Mouse (Mus musculus): ENCODE results near the gene Armc12.

Gene Armc12

GRCm38 (mm10) chr17:28513337-28513736 is 17.3 kb upstream of the Armc12 start:
- DNase-seq (ENCODE audit: extremely low read depth, low read depth) = no peak

DNA sequence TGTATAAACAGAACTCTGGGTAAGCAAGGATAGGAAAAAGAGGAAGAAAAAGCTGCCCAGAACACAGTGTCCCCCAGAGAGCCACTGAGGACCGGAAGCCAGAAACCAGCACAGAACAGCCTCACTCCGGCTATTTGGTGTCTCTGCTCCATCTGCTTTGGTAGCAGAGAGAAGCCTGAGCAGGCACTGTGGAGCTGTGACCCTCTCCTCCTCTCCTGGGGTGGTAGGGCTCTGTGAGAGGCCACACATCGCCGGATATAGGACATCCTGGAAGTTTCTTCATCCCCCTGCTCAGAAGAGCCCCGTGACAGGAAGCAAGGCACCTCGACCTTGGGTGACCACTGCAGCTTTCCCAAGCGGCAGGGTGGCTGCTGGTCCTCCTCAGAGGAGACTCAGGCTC is 16.8 kb upstream of the Armc12 start:
- no peak for DNase-seq (ENCODE audit: extremely low read depth, low read depth)

GRCm38 (mm10) chr17:28514555-28514954 is 16.1 kb upstream of the Armc12 start:
- DNase-seq (ENCODE audit: extremely low read depth, low read depth) = no peak

- no peak for DNase-seq (ENCODE audit: extremely low read depth, low read depth)
Observed at GRCm38 (mm10) chr17:28515431-28516341, 14.9 kb upstream of the Armc12 start.

GRCm38 (mm10) chr17:28516881-28517280 is 13.7 kb upstream of the Armc12 start:
- DNase-seq (ENCODE audit: extremely low read depth, low read depth) = no peak

- DNase-seq (ENCODE audit: extremely low read depth, low read depth) = no peak
Observed at GRCm38 (mm10) chr17:28517441-28517955, 13.1 kb upstream of the Armc12 start, which contains the start of gene Fkbp5. Gene Fkbp5, minus strand, starts transcription at chr17:28517527.

DNA sequence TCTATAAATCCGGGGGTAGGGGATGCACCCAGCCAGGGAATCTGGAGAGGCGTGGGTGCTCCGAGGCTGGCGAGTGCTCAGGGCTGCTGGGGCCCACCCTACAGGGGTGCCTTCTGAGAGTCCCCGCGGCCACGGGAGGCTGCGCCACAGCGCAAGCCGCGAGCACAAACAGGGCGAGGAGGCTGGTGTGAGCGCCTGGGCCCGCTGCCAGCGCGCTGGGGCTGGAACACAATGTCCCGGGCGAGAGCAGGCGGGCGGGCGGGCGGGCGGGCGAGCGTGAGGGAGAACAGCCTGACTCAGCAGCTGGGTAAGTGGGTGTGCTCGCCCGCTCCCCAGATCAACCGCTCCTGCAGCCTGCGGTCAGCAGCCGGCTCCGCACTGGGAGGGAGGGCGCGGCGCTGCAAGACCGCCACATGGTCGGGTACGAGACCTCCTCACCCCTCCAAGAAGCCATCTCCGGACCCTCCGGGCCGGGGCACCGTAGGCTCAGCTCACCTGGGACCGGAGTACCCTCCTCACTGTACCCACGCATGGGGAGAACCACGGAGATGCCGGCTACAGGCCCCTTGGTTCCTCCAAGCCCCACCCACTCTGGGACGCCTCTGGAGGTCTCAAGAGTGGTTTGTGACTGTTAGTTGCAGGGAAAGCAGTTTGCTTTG is 12.5 kb upstream of the Armc12 start:
- DNase-seq (ENCODE audit: extremely low read depth, low read depth) = peak; percentile 24

DNA sequence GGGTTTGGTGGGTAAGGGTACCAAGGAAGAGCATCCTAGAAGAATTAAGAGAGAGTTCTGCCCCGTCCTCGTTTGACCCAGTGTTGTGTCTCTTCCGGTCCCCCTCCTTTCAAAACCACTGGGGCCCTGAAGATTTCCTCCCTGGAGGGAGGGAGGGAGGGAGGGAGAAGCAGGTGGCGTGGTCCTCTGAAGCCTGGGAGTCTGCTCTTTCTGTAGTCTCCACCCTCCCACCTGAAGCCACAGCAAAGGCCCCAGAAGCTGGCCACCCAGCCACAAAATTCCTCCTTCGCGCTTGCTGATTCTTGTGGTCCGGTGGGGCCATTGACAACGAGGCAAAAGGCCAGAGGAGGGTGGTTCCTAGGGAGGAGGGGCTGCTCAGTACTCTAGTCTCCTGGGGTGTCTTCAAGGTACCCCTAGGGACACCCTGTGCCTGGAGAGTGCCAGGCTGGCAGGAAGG is 12.0 kb upstream of the Armc12 start:
- DNase-seq (ENCODE audit: extremely low read depth, low read depth) = peak; percentile 31

DNA sequence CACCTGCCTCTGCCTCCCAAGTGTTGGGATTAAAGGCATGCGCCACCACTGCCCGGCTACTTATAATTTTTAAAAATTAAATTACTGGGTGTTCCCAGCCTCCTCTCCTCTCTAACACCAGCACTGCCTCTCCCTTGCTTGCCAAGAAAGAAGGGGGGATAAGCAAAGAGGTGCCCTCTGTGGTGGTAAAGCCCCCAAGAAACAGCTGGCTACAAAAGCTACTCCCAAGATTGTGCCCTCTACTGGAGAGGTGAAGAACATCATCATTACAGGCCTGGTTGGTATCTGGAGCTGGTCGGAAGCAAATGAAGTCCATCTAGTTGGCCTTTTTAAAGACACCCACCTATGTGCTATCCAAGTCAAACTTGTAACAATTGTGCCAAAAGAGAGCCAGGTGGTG is 10.8 kb upstream of the Armc12 start:
- peak; percentile 36 for DNase-seq (ENCODE audit: extremely low read depth, low read depth)

- no peak for DNase-seq (ENCODE audit: extremely low read depth, low read depth)
Observed at GRCm38 (mm10) chr17:28520561-28520960, 10.0 kb upstream of the Armc12 start.

GRCm38 (mm10) chr17:28521071-28521726 is 9.4 kb upstream of the Armc12 start:
- DNase-seq (ENCODE audit: extremely low read depth, low read depth) = no peak

DNA sequence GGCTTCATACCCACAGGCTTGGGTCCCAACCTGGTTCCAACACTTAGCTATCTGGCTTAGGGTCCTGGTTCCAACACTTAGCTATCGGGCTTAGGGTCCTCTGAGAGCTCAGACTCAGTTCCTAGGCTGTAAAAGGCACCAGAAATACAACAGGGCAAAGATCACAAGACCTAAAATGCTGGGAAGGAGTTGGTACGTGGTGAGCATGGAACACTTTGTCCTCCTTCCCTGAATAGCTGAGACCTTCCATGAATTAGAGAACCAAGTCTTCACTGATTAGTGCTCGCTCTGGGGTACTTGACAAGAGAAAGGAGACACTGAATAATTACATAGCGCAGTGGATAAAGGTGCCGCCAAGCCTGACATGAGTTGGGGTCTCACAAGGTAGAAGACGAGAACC is 8.7 kb upstream of the Armc12 start:
- DNase-seq (ENCODE audit: extremely low read depth, low read depth) = no peak

- peak; percentile 76 for DNase-seq (ENCODE audit: extremely low read depth, low read depth)
Observed at GRCm38 (mm10) chr17:28522623-28523354, 7.8 kb upstream of the Armc12 start.

DNA sequence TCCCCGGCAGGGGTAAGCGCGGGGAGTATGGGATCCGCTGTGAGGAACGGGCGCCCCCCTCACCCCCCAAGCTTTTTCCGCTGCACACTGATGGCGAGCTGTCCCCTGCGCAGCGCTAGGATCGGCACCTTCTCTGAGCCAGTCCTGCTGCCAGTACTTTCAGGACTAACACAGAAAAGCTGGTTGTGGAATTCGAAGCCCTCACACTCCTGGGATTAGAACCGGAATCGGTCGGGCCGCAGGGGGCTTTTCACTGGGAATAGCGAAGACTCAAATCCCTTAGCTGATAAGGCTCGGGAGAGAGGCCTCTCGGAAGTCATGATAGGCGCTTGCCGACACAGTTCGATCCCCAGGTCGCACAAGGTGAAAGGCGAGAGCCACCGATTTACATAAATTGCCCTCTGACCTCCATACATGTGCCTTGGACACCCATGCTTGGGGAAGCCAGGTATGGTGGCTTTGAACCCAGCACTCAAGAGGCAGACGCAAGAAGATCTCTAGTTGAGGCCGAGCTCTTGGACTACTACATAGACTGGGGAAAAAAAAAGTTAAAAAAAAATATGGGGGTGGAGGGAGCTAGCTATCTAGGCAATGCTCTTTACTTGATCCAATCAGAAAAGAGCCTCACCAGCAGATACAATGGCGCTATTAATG is 7.1 kb upstream of the Armc12 start:
- peak; percentile 44 for DNase-seq (ENCODE audit: extremely low read depth, low read depth)

DNA sequence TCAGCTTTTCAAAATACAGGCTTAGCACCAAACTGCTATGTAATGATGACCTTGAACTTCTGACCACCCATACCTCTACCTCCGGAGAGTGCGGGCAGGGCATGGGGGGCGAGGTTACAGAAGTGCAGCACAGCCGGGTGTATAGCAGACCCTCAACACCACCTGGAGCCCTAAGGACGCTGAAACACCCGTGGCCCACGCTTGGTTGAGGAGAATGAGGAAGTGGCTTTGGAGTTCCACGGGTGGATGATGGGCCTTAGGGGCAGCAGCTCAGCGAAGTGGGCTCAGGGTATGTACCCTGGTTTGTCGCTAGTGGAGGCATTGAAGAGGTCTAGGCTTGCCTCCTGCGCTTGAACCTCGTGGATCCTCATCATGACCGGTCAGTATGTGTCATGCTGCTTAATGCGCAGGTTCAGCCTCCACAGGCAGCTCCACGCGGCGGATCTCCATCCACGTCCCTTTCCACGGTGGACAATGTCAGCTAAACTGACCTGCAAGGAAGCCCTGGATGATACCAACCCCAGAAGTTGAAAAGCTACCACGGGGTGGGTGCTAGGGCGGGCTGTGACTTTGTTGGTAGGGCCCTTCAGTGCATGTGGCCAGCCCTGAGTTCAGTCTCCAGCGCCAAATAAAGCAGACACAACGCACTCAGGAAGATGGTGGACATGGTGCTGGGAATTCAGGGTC is 6.5 kb upstream of the Armc12 start:
- DNase-seq (ENCODE audit: extremely low read depth, low read depth) = no peak

- peak; percentile 42 for DNase-seq (ENCODE audit: extremely low read depth, low read depth)
Observed at GRCm38 (mm10) chr17:28524831-28525430, 5.7 kb upstream of the Armc12 start.

DNA sequence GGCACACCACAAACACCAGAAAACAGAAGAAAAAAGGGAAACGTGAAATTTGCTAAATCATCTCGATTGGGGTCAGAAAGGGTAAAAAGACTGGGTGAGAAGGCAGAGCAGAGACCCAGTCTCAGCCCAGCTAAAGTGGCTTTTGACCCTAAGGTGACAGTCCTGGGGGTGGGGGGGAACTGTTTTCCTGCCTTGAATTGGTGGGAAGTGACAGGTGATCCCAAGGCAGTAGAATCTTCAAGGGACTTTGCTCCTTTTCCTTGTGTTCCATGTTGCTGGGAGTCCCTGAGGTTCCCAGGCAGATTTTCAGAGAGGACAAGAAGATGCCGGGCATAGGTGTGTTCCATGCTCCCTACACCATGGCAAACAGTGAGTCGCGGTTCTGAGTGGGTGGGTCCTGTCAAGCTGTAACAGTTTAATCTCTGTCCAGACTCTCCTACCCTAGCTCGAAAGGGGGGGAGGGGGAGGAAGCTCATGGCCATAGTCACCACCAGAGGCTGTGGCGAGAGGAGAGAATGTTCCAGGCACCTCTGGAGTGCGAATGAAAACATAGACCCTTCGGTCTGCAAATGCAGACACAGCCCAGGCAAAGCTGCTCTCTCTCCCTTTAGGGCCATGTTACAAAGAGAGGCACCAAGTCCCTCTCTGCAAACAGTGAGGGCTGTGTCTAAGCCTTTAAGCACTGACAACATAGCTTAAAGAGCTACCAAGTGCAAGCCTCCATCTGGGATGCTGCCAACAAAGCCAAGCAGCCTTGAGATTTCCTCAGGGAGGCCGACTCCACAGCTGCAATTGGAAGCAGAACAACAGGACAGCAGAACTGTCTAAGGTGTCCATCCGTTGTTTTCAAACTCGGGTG is 3.2 kb upstream of the Armc12 start:
- no peak for DNase-seq (ENCODE audit: extremely low read depth, low read depth)

DNA sequence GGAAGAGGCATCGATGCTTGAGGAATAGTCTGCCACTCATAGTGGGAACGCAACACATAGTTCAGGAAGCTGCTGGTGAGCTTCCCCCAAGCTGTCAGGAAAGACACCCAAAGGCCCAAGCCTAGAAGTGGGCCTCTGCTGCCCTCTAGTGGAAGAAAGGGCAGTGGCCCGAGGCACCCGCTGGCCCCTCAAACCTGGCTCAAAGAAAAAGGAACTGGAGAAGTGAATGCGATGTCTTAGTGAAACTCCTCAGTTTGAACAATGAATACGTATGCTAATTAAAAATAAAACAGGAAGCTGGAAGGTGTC is 2.6 kb upstream of the Armc12 start:
- peak; percentile 59 for DNase-seq (ENCODE audit: extremely low read depth, low read depth)

DNA sequence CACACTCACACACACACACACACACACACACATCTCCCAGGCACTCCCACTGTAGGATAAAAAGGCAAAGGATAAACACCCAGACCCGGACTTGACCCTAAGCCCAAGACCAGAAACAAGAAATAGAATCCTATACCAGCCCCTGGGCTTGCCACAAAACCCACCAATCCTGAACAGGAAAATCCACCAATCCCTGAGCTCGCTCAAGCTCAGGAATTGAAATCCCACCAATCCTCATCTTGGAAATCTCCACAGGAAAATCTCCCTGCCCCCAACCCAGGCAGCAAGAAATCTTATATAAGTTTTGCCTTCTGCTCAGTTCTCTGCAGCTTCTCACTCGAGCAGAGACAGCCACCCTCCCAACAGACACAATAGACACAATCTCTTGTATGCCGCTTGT is 1.5 kb upstream of the Armc12 start:
- no peak for DNase-seq (ENCODE audit: extremely low read depth, low read depth)

Data from MEL-GATA-1-ER (cell line).